Mouse (Mus musculus) heart, postnatal 0 days (tissue): ENCODE measurements around the gene Iqgap3.

Experiments used
- CTCF ChIP-seq: IDR thresholded peaks from 2 replicates; pipeline ENCODE4 v1.5.1; 2016; ENCODE audit warnings: antibody characterized with exemption, control low read depth, low read depth
- EP300 ChIP-seq: IDR thresholded peaks from 2 replicates; pipeline ENCODE4 v1.6.1; 2016; ENCODE audit warnings: antibody characterized with exemption, low read depth

DNA sequence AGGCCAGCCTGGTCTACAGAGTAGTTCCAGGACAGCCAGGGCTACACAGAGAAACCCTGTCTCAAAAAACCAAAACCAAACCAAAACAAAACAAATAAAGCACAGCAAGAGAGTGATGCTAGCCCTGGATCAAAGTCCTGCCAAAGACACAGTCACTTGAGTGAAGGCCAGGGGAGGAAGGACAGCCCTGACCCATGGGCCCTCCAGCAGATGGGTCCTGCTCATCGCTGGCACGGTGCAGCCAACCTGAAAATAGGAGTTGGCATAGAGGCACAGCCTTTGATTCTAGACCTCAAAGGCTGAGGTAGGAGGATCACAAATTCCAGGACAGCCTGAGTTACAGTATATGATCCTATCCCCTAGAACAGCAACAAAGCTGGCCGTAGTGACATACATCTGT lies 49.3 kb downstream of the Iqgap3 start:
- TF ChIP-seq CTCF (no peak), EP300 (no peak)
